Mouse (Mus musculus) stomach, postnatal 0 days (tissue): ENCODE measurements at regions not wholly inside any gene's neighbourhood (a gene's known extent, or its start where the extent isn't known, plus 50 kb on each side); places are given as distances from the start of the nearest gene placed in this dataset.

ENCODE experiments used
- ATAC-seq: fragments of 200-750 bp; cut with Nextera tagmentation; 2 replicates; pipeline ENCODE4 v1.8.0; 2017; ENCODE audit not compliant: low FRiP score, low TSS enrichment
- DNase-seq: peaks from one replicate; pipeline ENCODE4 v3.0.0-alpha.2; 2016; ENCODE audit warnings: low spot score
- H3K27ac ChIP-seq: fragments of 300-500 bp; sonication (generic); replicated peaks from 2 replicates; pipeline ENCODE4 v1.5.1; 2014; ENCODE audit warnings: mild to moderate bottlenecking, control low read depth
- H3K27me3 ChIP-seq: fragments of 300-500 bp; sonication (generic); 2 replicates; pipeline ENCODE4 v1.6.1; 2014; ENCODE audit warnings: low read length; ENCODE audit not compliant: control insufficient read depth, insufficient read depth
- H3K36me3 ChIP-seq: fragments of 300-500 bp; sonication (generic); 2 replicates; pipeline ENCODE4 v1.6.1; 2014; ENCODE audit warnings: low read length, mixed read lengths; ENCODE audit not compliant: control insufficient read depth, insufficient read depth
- H3K4me1 ChIP-seq: fragments of 300-500 bp; sonication (generic); replicated peaks from 2 replicates; pipeline ENCODE4 v1.6.1; 2014; ENCODE audit warnings: antibody characterized with exemption; ENCODE audit not compliant: control insufficient read depth, insufficient read depth
- H3K4me2 ChIP-seq: fragments of 300-500 bp; sonication (generic); replicated peaks from 2 replicates; pipeline ENCODE4 v1.6.1; 2014; ENCODE audit warnings: low read depth, mild to moderate bottlenecking, control low read depth, moderate library complexity
- H3K4me3 ChIP-seq: fragments of 300-500 bp; sonication (generic); 2 replicates; pipeline ENCODE4 v1.5.1; 2014; ENCODE audit warnings: low read depth, low read length, control low read depth
- H3K9ac ChIP-seq: fragments of 300-500 bp; sonication (generic); 2 replicates; pipeline ENCODE4 v1.6.1; 2014; ENCODE audit warnings: mild to moderate bottlenecking, low read length, control low read depth, mixed read lengths
- H3K9me3 ChIP-seq: fragments of 300-500 bp; sonication (generic); 2 replicates; pipeline ENCODE4 v1.6.1; 2016; ENCODE audit warnings: low read length; ENCODE audit not compliant: control insufficient read depth
- CTCF ChIP-seq: IDR thresholded peaks from 2 replicates; pipeline ENCODE4 v1.5.1; 2016; ENCODE audit warnings: antibody characterized with exemption, low read depth, mild to moderate bottlenecking, moderate library complexity
- EP300 ChIP-seq: optimal IDR thresholded peaks from 2 replicates; pipeline ENCODE3; 2016; ENCODE audit warnings: antibody characterized with exemption
- WGBS: fragments of 180-500 bp; shearing (Covaris S2); extraction: QIAGEN DNeasy Blood & Tissue Kit; methylation state at CpG from one replicate; pipeline ENCODE4 v1.1.7; 2014; 5-methylcytosine and 5-hydroxymethylcytosine counted together

DNA sequence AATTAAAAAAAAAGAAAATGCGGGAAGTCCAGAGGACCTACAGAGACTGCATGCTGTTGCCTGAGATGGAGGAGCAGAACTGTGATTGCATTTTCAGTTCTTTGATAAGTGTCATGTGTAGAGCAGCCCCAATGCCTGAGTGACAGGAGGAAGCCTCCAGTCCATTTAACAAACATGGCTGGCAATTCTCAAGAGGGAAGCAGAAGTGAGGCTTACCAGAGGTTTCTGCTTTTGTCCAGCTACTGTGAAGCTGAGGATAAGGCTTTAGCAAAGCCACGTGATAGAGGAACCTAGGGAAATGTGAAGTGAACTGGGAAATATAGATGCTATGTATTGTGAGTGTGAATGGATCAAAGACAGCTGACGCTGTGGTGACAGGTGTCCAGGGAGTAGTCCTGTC is 56.6 kb downstream of the Sucnr1 start:
- 89% methylated on average over 3 of the region's 3 CpGs for WGBS

DNA sequence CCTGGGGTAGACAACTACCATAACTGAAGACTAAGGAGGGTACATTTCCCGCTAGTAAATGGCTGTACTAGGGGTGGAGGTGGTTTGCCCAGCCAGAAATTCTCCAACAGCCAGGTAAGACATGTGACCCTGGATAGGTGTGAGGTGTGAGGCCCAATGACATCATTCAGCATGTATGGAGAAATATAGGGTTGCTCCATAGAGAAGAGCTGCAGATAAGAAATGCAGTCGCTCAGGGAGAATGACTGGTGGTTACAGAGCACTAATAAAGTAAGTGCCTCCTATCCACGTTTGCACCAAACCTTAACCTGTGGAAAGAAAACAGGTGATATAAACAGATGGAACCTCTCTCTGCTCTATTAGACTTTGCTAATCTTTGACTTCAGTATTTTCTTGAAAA is 78.2 kb downstream of the Sucnr1 start:
- Histone ChIP-seq H3K9ac (no peak overlapping the region), H3K36me3 (no peaks in the 10 kb centered on the region), H3K4me3 (no peak overlapping the region), H3K4me2 (no peak overlapping the region), H3K9me3 (no peaks in the 10 kb centered on the region), H3K27ac (no peak overlapping the region), H3K27me3 (no peaks in the 10 kb centered on the region), H3K4me1 (no peaks in the 10 kb centered on the region)
- WGBS, result 87% methylated on average over 3 of the region's 3 CpGs
- ATAC-seq (no peak), DNase-seq (no peak)
- TF ChIP-seq CTCF (no peak), EP300 (no peak)

More for the DNA sequence above, 56.6 kb downstream of the Sucnr1 start:
- Histone ChIP-seq H3K4me1 (no peaks in the 10 kb centered on the region), H3K4me3 (no peak overlapping the region), H3K27me3 (no peaks in the 10 kb centered on the region), H3K36me3 (no peaks in the 10 kb centered on the region), H3K27ac (no peak overlapping the region), H3K9ac (no peak overlapping the region), H3K4me2 (no peak overlapping the region), H3K9me3 (no peaks in the 10 kb centered on the region)
- no peak for DNase-seq
- TF ChIP-seq CTCF, result no peak
- TF ChIP-seq EP300, result no peak
- no peak for ATAC-seq

DNA sequence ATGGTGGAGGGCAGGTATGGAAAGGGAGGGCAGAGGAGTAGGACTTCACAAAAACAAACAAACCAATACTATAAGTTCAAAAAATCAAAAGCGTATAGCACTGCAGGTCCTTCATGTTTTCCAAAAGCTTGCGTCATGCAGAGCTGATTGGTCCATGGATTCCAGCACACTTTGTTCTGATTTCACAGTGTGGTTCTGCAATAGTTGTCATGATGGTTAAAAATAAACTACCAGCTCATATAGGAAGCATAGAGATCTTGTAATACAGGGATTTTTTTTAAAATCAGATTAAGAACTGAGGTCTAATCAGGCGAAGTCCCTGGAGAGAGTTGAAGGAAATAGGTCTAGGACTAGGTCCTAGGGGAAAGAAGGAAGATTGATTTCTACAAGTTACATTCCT is 86.0 kb downstream of the Sucnr1 start:
- no peak overlapping the region for H3K9ac ChIP-seq
- H3K27ac ChIP-seq, result no peak overlapping the region
- H3K4me1 ChIP-seq, result no peaks in the 10 kb centered on the region
- H3K4me3 ChIP-seq, result no peak overlapping the region
- no peaks in the 10 kb centered on the region for H3K27me3 ChIP-seq
- H3K4me2 ChIP-seq, result no peak overlapping the region
- no peaks in the 10 kb centered on the region for H3K36me3 ChIP-seq
- 61% methylated on average over 3 of the region's 3 CpGs for WGBS
- DNase-seq (no peak), ATAC-seq (no peak)
- no peak for TF ChIP-seq CTCF
- TF ChIP-seq EP300, result no peak
- no peaks in the 10 kb centered on the region for H3K9me3 ChIP-seq

DNA sequence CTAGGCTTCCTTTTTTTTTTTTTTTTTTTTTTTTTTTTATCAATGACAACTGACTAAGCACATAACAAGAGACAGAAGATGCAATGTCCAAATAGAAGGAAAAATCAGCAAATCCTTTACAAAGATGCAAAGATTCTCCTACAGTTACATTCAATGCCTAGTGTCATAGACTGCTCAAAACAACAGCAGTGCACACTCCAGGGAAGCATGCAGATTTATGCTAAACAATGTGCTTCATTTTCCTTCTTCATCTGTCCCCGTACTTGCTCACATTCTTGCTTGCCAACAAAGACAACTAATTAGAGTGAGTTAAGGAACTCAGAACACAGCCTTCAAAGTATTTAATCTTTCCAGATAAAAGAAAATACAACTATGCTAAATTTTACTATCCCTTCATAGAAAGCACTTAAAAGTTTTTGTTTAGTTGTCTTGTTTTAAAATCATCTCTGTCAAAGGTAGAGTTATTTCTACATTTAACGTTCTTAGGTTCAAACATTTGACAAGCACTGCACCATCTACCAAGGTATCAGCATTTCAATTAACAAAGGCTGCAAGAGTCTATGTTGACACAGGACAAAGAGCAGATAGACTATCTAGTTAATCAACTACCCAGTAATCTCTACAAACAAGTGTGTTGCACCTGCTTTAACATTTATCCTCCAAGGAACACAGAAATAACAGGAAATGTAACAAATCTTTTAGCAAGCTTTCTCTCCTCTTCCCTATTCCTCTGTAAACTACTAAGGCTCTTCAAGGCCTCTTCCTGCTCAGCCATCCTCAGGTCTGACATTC is 86.7 kb downstream of the Sucnr1 start:
- ATAC-seq (no peak), DNase-seq (no peak)
- H3K27ac ChIP-seq, result no peak overlapping the region
- H3K4me1 ChIP-seq, result no peaks in the 10 kb centered on the region
- TF ChIP-seq EP300 (no peak), CTCF (no peak)
- H3K4me3 ChIP-seq, result no peak overlapping the region
- H3K27me3 ChIP-seq, result no peaks in the 10 kb centered on the region
- no peak overlapping the region for H3K4me2 ChIP-seq
- H3K9ac ChIP-seq, result no peak overlapping the region
- WGBS, result 23% methylated on average over 2 of the region's 2 CpGs
- H3K9me3 ChIP-seq, result no peaks in the 10 kb centered on the region
- no peaks in the 10 kb centered on the region for H3K36me3 ChIP-seq

GRCm38 (mm10) chr3:60169606-60170005 is 87.9 kb downstream of the Sucnr1 start:
- TF ChIP-seq CTCF (no peak), EP300 (no peak)
- Histone ChIP-seq H3K9me3 (no peaks in the 10 kb centered on the region), H3K27ac (no peak overlapping the region), H3K4me2 (no peak overlapping the region), H3K4me3 (no peak overlapping the region), H3K4me1 (no peaks in the 10 kb centered on the region), H3K27me3 (no peaks in the 10 kb centered on the region), H3K9ac (no peak overlapping the region), H3K36me3 (no peaks in the 10 kb centered on the region)
- DNase-seq, result peak; percentile 21
- no peak for ATAC-seq

- DNase-seq (no peak), ATAC-seq (no peak)
- H3K4me2 ChIP-seq, result no peak overlapping the region
- H3K4me1 ChIP-seq, result no peaks in the 10 kb centered on the region
- H3K36me3 ChIP-seq, result no peaks in the 10 kb centered on the region
- WGBS, result 72% methylated on average over 2 of the region's 2 CpGs
- H3K9ac ChIP-seq, result no peak overlapping the region
- H3K27ac ChIP-seq, result no peak overlapping the region
- H3K4me3 ChIP-seq, result no peak overlapping the region
- no peak for TF ChIP-seq EP300
- no peak for TF ChIP-seq CTCF
- no peaks in the 10 kb centered on the region for H3K9me3 ChIP-seq
- H3K27me3 ChIP-seq, result no peaks in the 10 kb centered on the region
These were observed 102.8 kb downstream of the Sucnr1 start for GRCm38 (mm10) chr3:60184481-60184880.
